Mouse (Mus musculus): ENCODE data around the gene Sipa1. TPM values are rescaled to one million over a fixed set of nuclear protein-coding genes. Genes with fewer than 3 reads are reported as not detected.

Sipa1 gene
- total and polyA plus RNA-seq, 3 experiments: 10.3 to 88.4 (median 33.7) TPM

DNA sequence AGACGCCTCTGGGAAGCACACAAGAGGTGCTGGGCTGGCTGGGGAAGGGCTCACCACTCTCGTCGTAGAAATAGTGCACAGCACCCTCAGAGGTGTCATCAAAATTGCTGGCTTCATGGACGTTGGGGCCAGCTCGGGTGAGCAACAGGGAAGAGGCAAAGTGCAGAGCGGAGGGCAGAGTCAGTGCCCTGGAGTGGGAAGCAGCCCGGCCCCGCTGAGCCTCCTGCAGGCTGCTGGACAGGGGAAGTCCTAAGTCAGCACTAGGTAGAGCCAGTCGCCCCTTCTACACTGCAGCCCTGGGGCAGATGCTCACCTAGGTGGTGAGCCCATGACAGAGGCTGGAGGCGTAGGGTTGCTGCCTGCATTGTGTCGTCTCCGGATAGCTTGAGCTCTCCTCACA is 20.7 kb upstream of the Sipa1 start:
- Histone ChIP-seq H3K36me3 (replicated peaks) (peaks cover 82% of the 10 kb centered on the region), H3K9me3 (replicated peaks) (no peaks in the 10 kb centered on the region), H3K27me3 (ENCODE audit: insufficient read depth, low read length) (no peaks in the 10 kb centered on the region), H3K4me3 (ENCODE audit: low read depth, low read length) (no peak overlapping the region), H3K4me1 (ENCODE audit: insufficient read depth, low read depth, low read length) (peaks cover 36% of the 10 kb centered on the region)
- ATAC-seq (ENCODE audit: extremely low read depth, insufficient number of reproducible peaks, low FRiP score, poor library complexity, severe bottlenecking) (no peak), DNase-seq (ENCODE audit: low spot score) (no peak)
- TF ChIP-seq POLR2AphosphoS5 (IDR thresholded peaks at IDR 0.05; ENCODE audit: insufficient replicate concordance, low read depth, low read length) (no peak), GATA1 (IDR thresholded peaks at IDR 0.05; ENCODE audit: borderline replicate concordance, low read length) (no peak), GATA2 (IDR thresholded peaks at IDR 0.05; ENCODE audit: borderline replicate concordance, low read depth, low read length) (no peak), CTCF (IDR thresholded peaks at IDR 0.05; ENCODE audit: low read depth, low read length) (no peak), TAL1 (conservative IDR thresholded peaks at IDR 0.05; ENCODE audit: low read depth, low read length) (no peak)

DNA sequence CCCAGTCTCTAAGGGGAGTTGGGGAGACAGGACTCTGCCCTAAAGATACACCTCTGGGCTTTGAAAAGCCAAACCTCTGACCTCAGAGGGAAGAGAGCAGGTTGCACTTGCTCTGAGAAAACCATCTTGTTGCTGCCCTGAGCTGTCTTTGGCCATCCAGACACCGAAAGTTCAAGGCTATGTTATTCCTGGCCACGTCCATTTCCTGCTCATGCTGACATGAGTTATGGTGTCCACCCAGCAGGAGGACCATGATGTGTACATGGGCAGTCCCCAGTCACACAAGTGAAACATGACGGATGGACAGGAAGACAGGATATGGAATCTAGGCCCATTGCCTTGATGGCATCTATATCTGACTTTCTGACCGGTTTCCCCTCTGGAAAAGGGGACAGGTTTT is 16.9 kb upstream of the Sipa1 start:
- no peak overlapping the region for H3K4me3 ChIP-seq (ENCODE audit: low read depth, low read length)
- peaks cover 94% of the 10 kb centered on the region for H3K36me3 ChIP-seq (replicated peaks)
- no peaks in the 10 kb centered on the region for H3K9me3 ChIP-seq (replicated peaks)
- ATAC-seq (ENCODE audit: extremely low read depth, insufficient number of reproducible peaks, low FRiP score, poor library complexity, severe bottlenecking): no peak
- TF ChIP-seq GATA2 (IDR thresholded peaks at IDR 0.05; ENCODE audit: borderline replicate concordance, low read depth, low read length): no peak
- TF ChIP-seq CTCF (IDR thresholded peaks at IDR 0.05; ENCODE audit: low read depth, low read length): no peak
- no peak for TF ChIP-seq GATA1 (IDR thresholded peaks at IDR 0.05; ENCODE audit: borderline replicate concordance, low read length)
- TF ChIP-seq POLR2AphosphoS5 (IDR thresholded peaks at IDR 0.05; ENCODE audit: insufficient replicate concordance, low read depth, low read length): no peak
- no peak for TF ChIP-seq TAL1 (conservative IDR thresholded peaks at IDR 0.05; ENCODE audit: low read depth, low read length)
- no peaks in the 10 kb centered on the region for H3K27me3 ChIP-seq (ENCODE audit: insufficient read depth, low read length)
- H3K4me1 ChIP-seq (ENCODE audit: insufficient read depth, low read depth, low read length): peaks cover 16% of the 10 kb centered on the region
- no peak for DNase-seq (ENCODE audit: low spot score)

DNA sequence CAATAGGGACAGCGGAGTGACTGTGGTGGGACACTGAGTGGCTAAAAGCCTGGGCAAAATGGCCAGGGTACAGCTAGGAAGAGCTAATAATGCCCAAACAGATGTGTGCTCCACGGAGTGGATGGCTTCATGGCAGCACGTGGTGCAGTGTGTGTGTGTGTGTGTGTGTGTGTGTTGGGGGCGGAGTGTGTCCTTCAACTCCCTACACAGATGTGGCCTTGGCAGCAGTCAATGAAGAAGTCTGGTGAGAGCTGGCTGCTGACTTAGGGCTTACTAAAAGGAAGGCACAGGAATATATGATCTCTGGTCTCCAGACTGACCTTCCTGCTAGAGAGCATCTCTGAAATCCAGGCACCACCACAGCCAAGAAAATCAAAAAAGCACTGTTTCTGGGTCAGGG is 4.9 kb upstream of the Sipa1 start:
- H3K9me3 ChIP-seq (replicated peaks): no peaks in the 10 kb centered on the region
- H3K4me1 ChIP-seq (ENCODE audit: insufficient read depth, low read depth, low read length): peaks cover 56% of the 10 kb centered on the region
- no peaks in the 10 kb centered on the region; the same call in 1 of the 2 replicates for H3K27me3 ChIP-seq (ENCODE audit: insufficient read depth, low read length)
- peaks cover 95% of the 10 kb centered on the region for H3K36me3 ChIP-seq (replicated peaks)
- ATAC-seq (ENCODE audit: extremely low read depth, insufficient number of reproducible peaks, low FRiP score, poor library complexity, severe bottlenecking) (no peak), DNase-seq (ENCODE audit: low spot score) (no peak)
- TF ChIP-seq POLR2AphosphoS5 (IDR thresholded peaks at IDR 0.05; ENCODE audit: insufficient replicate concordance, low read depth, low read length) (no peak), TAL1 (conservative IDR thresholded peaks at IDR 0.05; ENCODE audit: low read depth, low read length) (no peak), CTCF (IDR thresholded peaks at IDR 0.05; ENCODE audit: low read depth, low read length) (no peak), GATA1 (IDR thresholded peaks at IDR 0.05; ENCODE audit: borderline replicate concordance, low read length) (no peak), GATA2 (IDR thresholded peaks at IDR 0.05; ENCODE audit: borderline replicate concordance, low read depth, low read length) (no peak)
- no peak overlapping the region for H3K4me3 ChIP-seq (ENCODE audit: low read depth, low read length)

DNA sequence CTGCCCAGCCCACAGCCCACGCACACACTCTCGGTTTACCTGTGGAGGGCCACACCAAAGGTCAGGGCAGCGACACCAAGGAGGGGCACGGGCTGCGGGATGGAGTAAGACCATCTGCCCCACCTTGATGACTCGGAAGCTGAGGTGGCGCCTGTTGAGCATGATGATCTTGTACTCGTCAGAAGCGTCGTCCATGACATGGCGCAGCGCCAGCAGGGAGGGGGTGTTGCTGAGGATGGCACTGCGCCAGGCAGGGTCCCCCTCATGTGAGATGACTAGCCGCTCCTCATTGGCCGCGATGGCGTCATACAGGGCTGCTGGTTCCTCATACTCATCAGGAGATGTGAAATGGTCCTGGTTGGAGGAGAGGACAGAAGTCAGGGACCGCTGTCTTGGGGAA is 2.9 kb upstream of the Sipa1 start:
- no peak for ATAC-seq (ENCODE audit: extremely low read depth, insufficient number of reproducible peaks, low FRiP score, poor library complexity, severe bottlenecking)
- Histone ChIP-seq H3K4me3 (ENCODE audit: low read depth, low read length) (peak overlapping the region; percentile 60; the same call in 1 of the 2 replicates), H3K27me3 (ENCODE audit: insufficient read depth, low read length) (no peaks in the 10 kb centered on the region; the same call in 1 of the 2 replicates), H3K4me1 (ENCODE audit: insufficient read depth, low read depth, low read length) (peaks cover 70% of the 10 kb centered on the region), H3K9me3 (replicated peaks) (no peaks in the 10 kb centered on the region), H3K36me3 (replicated peaks) (peaks cover 89% of the 10 kb centered on the region)
- DNase-seq (ENCODE audit: low spot score): no peak
- TF ChIP-seq TAL1 (conservative IDR thresholded peaks at IDR 0.05; ENCODE audit: low read depth, low read length) (no peak), GATA1 (IDR thresholded peaks at IDR 0.05; ENCODE audit: borderline replicate concordance, low read length) (no peak), GATA2 (IDR thresholded peaks at IDR 0.05; ENCODE audit: borderline replicate concordance, low read depth, low read length) (no peak), POLR2AphosphoS5 (IDR thresholded peaks at IDR 0.05; ENCODE audit: insufficient replicate concordance, low read depth, low read length) (no peak), CTCF (IDR thresholded peaks at IDR 0.05; ENCODE audit: low read depth, low read length) (no peak)

DNA sequence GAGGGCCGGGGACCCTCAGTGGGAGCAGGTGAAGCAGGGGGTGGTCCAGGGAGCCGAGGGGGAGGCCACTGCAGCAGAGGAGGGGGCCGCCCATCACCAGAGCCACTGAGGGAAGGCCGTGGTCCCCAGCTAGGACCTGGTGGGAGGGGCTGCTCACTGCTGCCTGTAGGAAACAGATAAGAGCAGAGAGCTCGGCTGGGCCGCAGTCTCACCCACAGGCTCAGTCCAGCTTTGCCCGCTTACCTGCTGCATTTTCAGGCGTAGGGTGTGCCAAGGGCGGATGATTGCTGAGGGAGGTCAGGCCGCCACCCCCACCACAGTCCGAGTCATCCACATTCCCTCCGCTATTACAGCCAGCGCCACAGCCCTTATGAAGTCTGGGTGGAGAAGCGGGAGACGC is 2.0 kb upstream of the Sipa1 start:
- peak; percentile 82; the same call in 1 of the 2 replicates for TF ChIP-seq TAL1 (conservative IDR thresholded peaks at IDR 0.05; ENCODE audit: low read depth, low read length)
- TF ChIP-seq POLR2AphosphoS5 (IDR thresholded peaks at IDR 0.05; ENCODE audit: insufficient replicate concordance, low read depth, low read length): no peak
- Histone ChIP-seq H3K27me3 (ENCODE audit: insufficient read depth, low read length) (no peaks in the 10 kb centered on the region; the same call in 1 of the 2 replicates), H3K36me3 (replicated peaks) (peaks cover 89% of the 10 kb centered on the region), H3K4me3 (ENCODE audit: low read depth, low read length) (peak overlapping the region; percentile 60; the same call in 1 of the 2 replicates), H3K4me1 (ENCODE audit: insufficient read depth, low read depth, low read length) (peaks cover 79% of the 10 kb centered on the region), H3K9me3 (replicated peaks) (no peaks in the 10 kb centered on the region)
- DNase-seq (ENCODE audit: low spot score) (peak; percentile 88), ATAC-seq (ENCODE audit: extremely low read depth, insufficient number of reproducible peaks, low FRiP score, poor library complexity, severe bottlenecking) (peak; percentile 65)

DNA sequence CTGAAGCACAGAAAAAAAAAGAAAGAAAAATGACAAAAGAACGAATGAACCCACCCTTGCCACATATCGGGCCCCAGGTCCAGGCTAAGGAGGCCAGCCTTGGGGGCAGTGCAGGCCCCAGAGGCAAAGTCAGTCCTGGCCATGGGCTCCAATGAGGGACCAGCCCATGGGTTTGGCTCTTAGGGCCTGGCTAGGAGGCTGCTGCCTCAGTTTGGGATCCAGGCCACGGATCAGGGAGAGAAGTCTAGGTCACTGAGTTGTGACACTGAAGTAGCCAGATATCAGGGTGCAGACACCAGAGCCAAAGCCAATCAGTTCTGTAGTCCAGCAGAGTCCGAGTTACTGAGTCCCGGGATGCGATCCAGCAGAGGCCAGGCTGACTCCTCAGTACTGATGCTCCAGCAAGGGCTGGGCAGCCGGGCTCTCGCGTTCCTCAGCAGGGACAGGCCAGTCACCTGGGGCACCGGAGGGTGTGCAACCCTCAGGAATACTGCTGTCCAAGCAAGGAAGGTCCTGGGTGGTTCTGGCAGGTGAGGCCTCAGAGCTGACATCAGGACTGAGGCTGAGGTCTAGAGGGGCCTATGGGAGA is 1.3 kb upstream of the Sipa1 start:
- TF ChIP-seq CTCF (IDR thresholded peaks at IDR 0.05; ENCODE audit: low read depth, low read length): no peak
- no peak for TF ChIP-seq GATA1 (IDR thresholded peaks at IDR 0.05; ENCODE audit: borderline replicate concordance, low read length)
- TF ChIP-seq TAL1 (conservative IDR thresholded peaks at IDR 0.05; ENCODE audit: low read depth, low read length): no peak
- TF ChIP-seq POLR2AphosphoS5 (IDR thresholded peaks at IDR 0.05; ENCODE audit: insufficient replicate concordance, low read depth, low read length): no peak
- no peak for TF ChIP-seq GATA2 (IDR thresholded peaks at IDR 0.05; ENCODE audit: borderline replicate concordance, low read depth, low read length)
- ATAC-seq (ENCODE audit: extremely low read depth, insufficient number of reproducible peaks, low FRiP score, poor library complexity, severe bottlenecking) (no peak), DNase-seq (ENCODE audit: low spot score) (no peak)
- Histone ChIP-seq H3K4me1 (ENCODE audit: insufficient read depth, low read depth, low read length) (peaks cover 82% of the 10 kb centered on the region), H3K4me3 (ENCODE audit: low read depth, low read length) (peak overlapping the region; percentile 60; the same call in 1 of the 2 replicates), H3K9me3 (replicated peaks) (no peaks in the 10 kb centered on the region), H3K36me3 (replicated peaks) (peaks cover 89% of the 10 kb centered on the region), H3K27me3 (ENCODE audit: insufficient read depth, low read length) (no peaks in the 10 kb centered on the region; the same call in 1 of the 2 replicates)
